Mouse (Mus musculus): ENCODE results near the gene Tmem183a.

The Tmem183a gene

GRCm38 (mm10) chr1:134361857-134362212, at the start of gene Tmem183a:
Gene Tmem183a (minus strand): TSS chr1:134361979.
- peak; percentile 94 for DNase-seq (ENCODE audit: low spot score in 2 of 2)

GRCm38 (mm10) chr1:134408080-134408479, 46.3 kb upstream of the Tmem183a start:
- no peak for DNase-seq (ENCODE audit: low spot score in 2 of 2)

GRCm38 (mm10) chr1:134406414-134406771, 44.6 kb upstream of the Tmem183a start:
- no peak for DNase-seq (ENCODE audit: low spot score in 2 of 2)

DNA sequence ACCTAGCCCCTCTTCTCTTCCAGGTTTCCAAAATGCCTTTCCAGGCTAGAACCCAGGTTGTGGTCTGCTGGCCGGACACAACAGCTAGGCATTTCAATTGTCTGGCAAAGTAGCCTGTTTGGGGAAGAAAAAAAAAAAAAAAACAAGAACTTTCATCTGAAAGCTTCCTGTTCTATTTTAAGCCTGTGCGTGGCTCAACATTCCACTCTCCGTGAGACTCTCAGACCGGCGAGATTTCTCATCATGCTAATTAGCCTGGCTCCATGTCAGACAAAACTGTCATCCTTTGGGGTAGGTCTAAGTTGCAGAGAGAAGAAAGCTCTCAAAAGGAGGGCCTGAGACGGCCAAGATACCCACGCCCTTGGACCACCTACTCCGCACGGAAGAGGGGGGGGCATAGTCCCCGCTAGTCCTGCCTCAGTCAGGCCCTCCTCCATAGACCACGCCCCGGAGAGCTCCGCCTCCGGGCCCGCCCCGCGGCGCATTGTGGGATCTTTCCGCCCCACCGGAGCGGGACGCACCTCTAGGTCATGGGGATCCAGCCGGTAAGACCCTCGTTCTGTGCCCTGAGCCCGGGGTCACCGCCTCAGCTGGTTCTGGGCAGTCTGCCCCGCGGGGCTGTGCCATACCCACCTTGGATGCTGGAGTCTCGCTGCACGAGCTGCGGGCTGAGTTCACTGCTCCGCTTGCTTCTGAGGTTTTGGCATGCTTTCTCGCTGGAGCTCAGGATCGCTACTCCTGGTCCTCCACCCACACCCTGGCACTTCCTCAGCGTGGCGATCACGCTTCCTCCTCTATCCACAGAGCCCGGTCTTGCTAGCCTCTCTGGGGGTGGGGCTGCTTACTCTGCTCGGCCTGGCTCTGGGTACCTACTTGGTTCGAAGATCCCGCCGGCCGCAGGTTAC, 44.0 kb upstream of the Tmem183a start, which contains the start of gene Cyb5r1:
Gene Cyb5r1 (plus strand): TSS at position 51 of the 905 bp plus-strand sequence.
- DNase-seq (ENCODE audit: low spot score in 2 of 2): peak; percentile 66 to 67

DNA sequence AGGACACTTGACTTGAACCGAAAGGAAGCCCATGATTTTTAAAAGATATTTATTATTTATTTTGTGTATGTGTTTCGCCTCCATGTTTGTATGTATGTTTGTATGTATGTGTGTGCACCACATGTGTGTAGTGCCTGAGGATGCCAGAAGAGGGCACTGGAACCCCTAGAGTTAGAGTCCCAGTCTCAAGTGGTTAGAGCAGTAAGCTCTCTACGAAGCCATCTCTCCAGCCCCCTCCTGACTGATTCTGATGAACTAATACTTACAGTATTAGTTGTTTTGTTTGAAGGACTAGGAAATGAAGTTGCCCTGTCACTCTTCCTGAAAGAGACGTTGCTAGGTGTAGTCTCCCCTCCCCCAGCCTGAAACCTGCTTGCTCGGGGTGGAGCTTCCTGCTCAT, 38.0 kb upstream of the Tmem183a start:
- DNase-seq (ENCODE audit: low spot score in 2 of 2): no peak

GRCm38 (mm10) chr1:134398210-134398609, 36.4 kb upstream of the Tmem183a start:
- no peak for DNase-seq (ENCODE audit: low spot score in 2 of 2)

DNA sequence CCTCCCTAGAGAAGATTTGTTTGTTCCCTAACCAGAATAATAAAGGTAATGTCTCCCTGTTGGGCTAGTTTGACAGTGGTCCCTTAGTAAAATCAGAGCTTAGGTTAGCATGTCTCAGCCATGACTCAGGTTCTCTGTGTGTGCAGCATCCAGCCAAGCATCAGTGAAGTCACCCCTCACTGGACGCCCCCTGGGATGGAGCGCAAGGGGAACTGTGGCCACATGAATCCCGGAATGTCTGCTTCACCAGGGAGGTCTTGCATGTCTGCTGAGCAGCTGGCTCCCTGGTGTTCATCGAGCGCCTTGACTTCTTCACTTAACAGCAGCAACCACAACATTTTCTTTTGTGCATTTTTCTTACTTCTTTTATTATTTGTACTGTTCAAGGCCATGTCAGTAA, 32.0 kb upstream of the Tmem183a start:
- no peak for DNase-seq (ENCODE audit: low spot score in 2 of 2)

DNA sequence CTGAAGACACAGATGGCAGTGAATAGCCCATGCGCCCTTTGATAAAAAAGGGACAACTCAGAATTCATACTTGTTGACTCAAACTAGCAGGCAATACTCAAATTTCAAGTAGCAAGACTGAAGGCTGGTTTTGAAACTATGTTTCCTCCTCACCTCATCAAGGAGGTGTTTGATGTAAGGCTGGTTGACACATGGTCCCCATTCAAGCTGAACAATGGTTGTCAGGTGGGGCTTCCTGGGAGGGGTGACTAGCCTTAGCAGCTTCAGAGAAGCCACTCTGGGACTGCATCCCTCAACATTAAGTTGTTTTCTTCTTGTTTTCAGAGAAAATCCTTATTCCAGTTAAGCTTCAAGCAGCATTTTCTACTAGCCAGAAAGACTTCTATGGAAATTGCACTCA, 23.9 kb upstream of the Tmem183a start, which contains the start of gene 4933406M09Rik:
Gene 4933406M09Rik (plus strand): TSS at position 275 of the 400 bp plus-strand sequence.
- no peak for DNase-seq (ENCODE audit: low spot score in 2 of 2)

- no peak for DNase-seq (ENCODE audit: low spot score in 2 of 2)
These were observed 23.4 kb upstream of the Tmem183a start for GRCm38 (mm10) chr1:134385176-134385575.

DNA sequence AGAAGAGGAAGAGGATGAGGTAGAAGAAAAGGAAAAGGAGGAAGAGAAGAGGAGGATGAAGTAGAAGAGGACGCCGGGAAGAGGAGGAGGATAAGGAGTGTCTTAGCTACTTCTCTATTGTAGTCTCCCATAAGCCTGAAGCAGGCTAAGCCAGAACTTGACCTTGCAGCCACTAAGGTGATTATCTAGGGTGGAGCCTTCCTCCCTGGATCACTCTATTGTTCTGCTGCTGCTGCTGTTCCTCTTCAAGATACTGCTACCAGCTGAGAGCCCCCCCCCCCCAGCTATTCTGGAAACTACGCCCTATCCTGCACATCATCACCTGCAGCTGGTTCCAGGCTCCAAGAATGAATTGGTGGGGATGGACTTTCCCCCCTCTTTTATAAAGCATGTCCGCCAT, 22.8 kb upstream of the Tmem183a start:
- no peak for DNase-seq (ENCODE audit: low spot score in 2 of 2)

- no peak for DNase-seq (ENCODE audit: low spot score in 2 of 2)
These were observed 20.2 kb upstream of the Tmem183a start for GRCm38 (mm10) chr1:134381795-134382625.

DNA sequence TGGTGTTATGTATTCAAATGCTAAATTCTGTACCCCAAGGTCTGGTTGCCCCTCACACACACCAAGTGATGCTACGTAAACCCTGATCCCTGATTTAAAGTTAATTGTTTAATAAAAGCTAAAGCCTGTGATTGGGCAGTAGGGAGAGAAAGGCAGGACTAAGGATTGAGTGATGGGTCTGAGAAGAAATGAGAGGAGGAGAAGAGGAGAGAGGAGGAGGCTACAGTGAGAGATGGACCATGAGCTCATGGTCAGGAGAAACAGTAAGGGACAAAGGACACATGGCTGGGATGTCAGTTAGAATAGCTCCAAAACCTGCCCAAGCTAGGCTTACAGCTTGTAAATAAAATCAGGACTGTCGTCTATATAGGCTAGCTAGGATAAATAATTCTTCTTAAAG, 19.3 kb upstream of the Tmem183a start:
- DNase-seq (ENCODE audit: low spot score in 2 of 2): no peak

GRCm38 (mm10) chr1:134374124-134374523, 12.3 kb upstream of the Tmem183a start:
- DNase-seq (ENCODE audit: low spot score in 2 of 2): no peak

GRCm38 (mm10) chr1:134368777-134369337, 7.1 kb upstream of the Tmem183a start:
- DNase-seq (ENCODE audit: low spot score in 2 of 2): peak in 1 of 2 experiments; percentile 45

DNA sequence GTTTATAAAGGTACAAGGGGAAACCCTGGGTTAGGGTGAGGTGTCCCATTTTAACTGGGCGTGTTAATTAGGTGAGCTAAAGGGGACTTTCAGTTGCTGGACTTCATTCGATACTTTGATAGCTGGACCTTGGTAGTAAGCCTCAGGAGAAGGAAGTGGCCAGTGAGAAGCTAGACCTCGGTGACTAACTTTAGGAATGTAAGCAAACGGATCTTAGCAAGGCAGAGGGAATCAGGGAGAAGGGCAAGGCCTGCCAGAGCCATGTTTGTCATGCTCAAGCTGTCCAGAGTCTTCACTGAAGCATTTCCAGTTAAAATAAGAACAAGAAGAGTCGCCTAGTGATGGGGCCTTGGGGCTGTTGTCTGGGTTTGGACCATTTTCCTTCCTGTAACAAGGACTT, 3.7 kb upstream of the Tmem183a start:
- no peak for DNase-seq (ENCODE audit: low spot score in 2 of 2)

- DNase-seq (ENCODE audit: low spot score in 2 of 2): no peak
These were observed 1.4 kb upstream of the Tmem183a start for GRCm38 (mm10) chr1:134363194-134363593.

GRCm38 (mm10) chr1:134361195-134361856, 453 bp downstream of the Tmem183a start:
- DNase-seq (ENCODE audit: low spot score in 2 of 2): no peak

DNA sequence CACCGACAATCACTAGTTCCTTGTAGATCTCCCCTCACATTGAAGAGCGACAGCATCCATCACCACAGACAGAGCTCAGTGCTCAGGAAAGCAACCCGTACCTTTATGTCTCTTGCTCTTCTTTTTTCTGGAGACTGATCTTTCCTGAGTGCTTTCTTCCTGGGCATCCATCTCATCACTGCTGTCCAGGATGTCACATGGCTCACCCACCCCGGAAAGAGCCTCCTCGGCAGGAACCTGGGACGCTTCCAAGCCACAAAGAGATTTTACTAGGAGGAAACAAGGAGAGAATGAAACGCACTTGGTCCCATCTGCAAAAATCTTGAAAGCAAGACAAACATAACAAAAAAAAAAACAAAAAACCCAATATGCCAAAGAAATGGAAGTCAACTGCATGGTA, 1.1 kb downstream of the Tmem183a start:
- no peak for DNase-seq (ENCODE audit: low spot score in 2 of 2)

- no peak for DNase-seq (ENCODE audit: low spot score in 2 of 2)
These were observed 4.3 kb downstream of the Tmem183a start for GRCm38 (mm10) chr1:134357461-134357860.

GRCm38 (mm10) chr1:134353326-134353725, 8.5 kb downstream of the Tmem183a start:
- no peak for DNase-seq (ENCODE audit: low spot score in 2 of 2)

DNA sequence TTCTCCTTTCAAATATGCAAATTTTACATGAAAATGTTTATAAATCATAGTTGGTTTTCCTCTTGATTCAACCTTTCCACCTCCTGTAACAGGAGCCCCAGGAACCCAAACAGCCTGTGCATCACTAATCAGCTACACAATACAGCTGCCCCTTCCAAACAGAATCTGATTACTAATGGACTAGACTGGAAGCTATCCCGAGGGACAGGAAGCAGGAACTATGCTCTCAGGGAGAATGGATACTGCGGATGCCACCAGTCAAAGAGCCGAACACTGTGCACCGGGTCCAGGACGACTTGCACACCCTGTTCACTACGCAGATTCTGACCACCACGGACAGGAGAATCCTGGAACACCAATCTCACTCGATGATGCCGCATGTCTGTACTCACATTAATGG, 14.0 kb downstream of the Tmem183a start:
- DNase-seq (ENCODE audit: low spot score in 2 of 2): no peak

GRCm38 (mm10) chr1:134345075-134345474, 16.7 kb downstream of the Tmem183a start:
- no peak for DNase-seq (ENCODE audit: low spot score in 2 of 2)

Data from thymus, postnatal 10 days (tissue).